Mouse (Mus musculus): ENCODE data around the gene Kif3c. TPM values are rescaled to one million over a fixed set of nuclear protein-coding genes. Genes with fewer than 3 reads are reported as not detected.

The Kif3c gene
- total and polyA plus RNA-seq, 3 experiments: 2.5 to 5.6 TPM; not detected in 1

GRCm38 (mm10) chr12:3427067-3427889 is 62.3 kb downstream of the Kif3c start (continued):
- TF ChIP-seq E2F4 (IDR thresholded peaks at IDR 0.05; ENCODE audit: borderline replicate concordance, low read depth, low read length): 0 out of 2 replicates have a peak, but pooled peaks have one; percentile 23
- no peak for TF ChIP-seq CTCF (IDR thresholded peaks at IDR 0.05 in 2 of 3, conservative IDR thresholded peaks at IDR 0.05 in 1 of 3; ENCODE audit: control insufficient read depth in 1 of 3, insufficient read depth in 1 of 3, low read depth in 2 of 3, low read length in 3 of 3, poor library complexity in 1 of 3, severe bottlenecking in 1 of 3)
- TF ChIP-seq USF1 (IDR thresholded peaks at IDR 0.05; ENCODE audit: low read depth, low read length): peak; percentile 84
- TF ChIP-seq TBP (IDR thresholded peaks at IDR 0.05; ENCODE audit: low read depth, low read length): peak; percentile 89
- TF ChIP-seq POLR2AphosphoS2 (IDR thresholded peaks at IDR 0.05; ENCODE audit: low read length): no peak; the same call in 1 of the 2 replicates
- TF ChIP-seq ZKSCAN1 (IDR thresholded peaks at IDR 0.05; ENCODE audit: low read depth, low read length): no peak; the same call in 1 of the 2 replicates
- 0 out of 2 replicates have a peak, but pooled peaks have one; percentile 3 for TF ChIP-seq CHD1 (IDR thresholded peaks at IDR 0.05; ENCODE audit: low read depth, low read length)
- peak; percentile 98 for TF ChIP-seq ZNF384 (IDR thresholded peaks at IDR 0.05; ENCODE audit: low read depth, low read length)
- TF ChIP-seq MXI1 (IDR thresholded peaks at IDR 0.05; ENCODE audit: low read depth, low read length): peak; percentile 75; the same call in 1 of the 2 replicates
- TF ChIP-seq MAX (IDR thresholded peaks at IDR 0.05; ENCODE audit: low read length): peak; percentile 75; the same call in 1 of the 2 replicates

GRCm38 (mm10) chr12:3427891-3428775 is 63.2 kb downstream of the Kif3c start:
- peak in 2 of 3 experiments; percentile 24 to 29; a peak in 3 of 6 replicates for TF ChIP-seq CTCF (IDR thresholded peaks at IDR 0.05 in 2 of 3, conservative IDR thresholded peaks at IDR 0.05 in 1 of 3; ENCODE audit: control insufficient read depth in 1 of 3, insufficient read depth in 1 of 3, low read depth in 2 of 3, low read length in 3 of 3, poor library complexity in 1 of 3, severe bottlenecking in 1 of 3)
- TF ChIP-seq BHLHE40 (IDR thresholded peaks at IDR 0.05; ENCODE audit: borderline replicate concordance, low read depth, low read length): no peak
- no peaks in the 10 kb centered on the region for H3K27me3 ChIP-seq (ENCODE audit: control insufficient read depth in 1 of 2, insufficient read depth in 2 of 2, low read length in 2 of 2)
- peak overlapping the region; percentile 99 for H3K9ac ChIP-seq (ENCODE audit: control insufficient read depth, low read depth, low read length, poor library complexity, severe bottlenecking)
- H3K9me3 ChIP-seq (replicated peaks; ENCODE audit: insufficient read depth, low read length): no peaks in the 10 kb centered on the region
- peaks cover 17 to 30% of the 10 kb centered on the region in 2 experiments for H3K4me1 ChIP-seq (ENCODE audit: control insufficient read depth in 1 of 2, insufficient read depth in 2 of 2, low read length in 2 of 2)
- H3K36me3 ChIP-seq (ENCODE audit: control insufficient read depth in 1 of 2, insufficient read depth in 2 of 2, low read length in 2 of 2): peaks cover 7 to 40% of the 10 kb centered on the region in 2 experiments
- H3K27ac ChIP-seq (ENCODE audit: control insufficient read depth, low read depth, low read length): peak overlapping the region; percentile 99
- peak; percentile 31 for DNase-seq (ENCODE audit: low read depth, low spot score)
- H3K79me2 ChIP-seq (ENCODE audit: control insufficient read depth, insufficient read depth, low read length, poor library complexity): peaks cover 62% of the 10 kb centered on the region
- peak overlapping the region; percentile 72 to 98 for H3K4me3 ChIP-seq (ENCODE audit: control insufficient read depth in 1 of 2, insufficient read depth in 1 of 2, low read depth in 2 of 2, low read length in 2 of 2)

GRCm38 (mm10) chr12:3429681-3430442 is 64.9 kb downstream of the Kif3c start:
- Histone ChIP-seq H3K4me1 (ENCODE audit: control insufficient read depth in 1 of 2, insufficient read depth in 2 of 2, low read length in 2 of 2) (peaks cover 19 to 21% of the 10 kb centered on the region in 2 experiments), H3K4me3 (ENCODE audit: control insufficient read depth in 1 of 2, insufficient read depth in 1 of 2, low read depth in 2 of 2, low read length in 2 of 2) (peak overlapping the region; percentile 19 to 72; a peak in 3 of 4 replicates), H3K36me3 (ENCODE audit: control insufficient read depth in 1 of 2, insufficient read depth in 2 of 2, low read length in 2 of 2) (peaks cover 7 to 46% of the 10 kb centered on the region in 2 experiments), H3K9me3 (replicated peaks; ENCODE audit: insufficient read depth, low read length) (no peaks in the 10 kb centered on the region), H3K9ac (ENCODE audit: control insufficient read depth, low read depth, low read length, poor library complexity, severe bottlenecking) (peak overlapping the region; percentile 38), H3K79me2 (ENCODE audit: control insufficient read depth, insufficient read depth, low read length, poor library complexity) (peaks cover 68% of the 10 kb centered on the region), H3K27me3 (ENCODE audit: control insufficient read depth in 1 of 2, insufficient read depth in 2 of 2, low read length in 2 of 2) (no peaks in the 10 kb centered on the region), H3K27ac (ENCODE audit: control insufficient read depth, low read depth, low read length) (peak overlapping the region; percentile 74)
- DNase-seq (ENCODE audit: low read depth, low spot score): peak; percentile 86
- 0 out of 2 replicates have a peak, but pooled peaks have one; percentile 31 for TF ChIP-seq ELF1 (IDR thresholded peaks at IDR 0.05; ENCODE audit: low read depth, low read length)
- no peak for TF ChIP-seq CHD2 (IDR thresholded peaks at IDR 0.05; ENCODE audit: low read length)
- TF ChIP-seq RAD21 (IDR thresholded peaks at IDR 0.05; ENCODE audit: low read depth, low read length): no peak
- TF ChIP-seq TBP (IDR thresholded peaks at IDR 0.05; ENCODE audit: low read depth, low read length): peak; percentile 15; the same call in 1 of the 2 replicates
- no peak for TF ChIP-seq CTCF (IDR thresholded peaks at IDR 0.05 in 2 of 3, conservative IDR thresholded peaks at IDR 0.05 in 1 of 3; ENCODE audit: control insufficient read depth in 1 of 3, insufficient read depth in 1 of 3, low read depth in 2 of 3, low read length in 3 of 3, poor library complexity in 1 of 3, severe bottlenecking in 1 of 3)
- TF ChIP-seq E2F4 (IDR thresholded peaks at IDR 0.05; ENCODE audit: borderline replicate concordance, low read depth, low read length): no peak
- no peak for TF ChIP-seq GABPA (IDR thresholded peaks at IDR 0.05; ENCODE audit: low read depth, low read length)
- peak; percentile 83 for TF ChIP-seq GATA1 (IDR thresholded peaks at IDR 0.05; ENCODE audit: low read depth, low read length)
- TF ChIP-seq TCF12 (IDR thresholded peaks at IDR 0.05; ENCODE audit: low read depth, low read length): peak; percentile 26; the same call in 1 of the 2 replicates
- 0 out of 2 replicates have a peak, but pooled peaks have one; percentile 19 for TF ChIP-seq ZNF384 (IDR thresholded peaks at IDR 0.05; ENCODE audit: low read depth, low read length)
- peak; percentile 81 for TF ChIP-seq SIN3A (IDR thresholded peaks at IDR 0.05; ENCODE audit: low read length)
- TF ChIP-seq ZC3H11A (IDR thresholded peaks at IDR 0.05; ENCODE audit: low read depth, low read length): no peak
- peak; percentile 11; the same call in 1 of the 2 replicates for TF ChIP-seq TAL1 (IDR thresholded peaks at IDR 0.05; ENCODE audit: low read length)
- no peak for TF ChIP-seq CHD1 (IDR thresholded peaks at IDR 0.05; ENCODE audit: low read depth, low read length)
- no peak for TF ChIP-seq SMC3 (IDR thresholded peaks at IDR 0.05; ENCODE audit: low read depth, low read length)
